Comparison of ENCODE assay signal across 8 mouse cellular contexts in genomic region chr13:92750976-92751518, GRCm38 (mm10). TPM values are rescaled to one million over a fixed set of nuclear protein-coding genes. Genes with fewer than 3 reads are reported as not detected.
DNase-seq lines count a peak whose midpoint lies in the region; ATAC-seq and TF ChIP-seq lines count a peak whose summit lies in the region.

No protein-coding gene starts in this region.

- WGBS in heart, postnatal 0 days = 12% methylated on average over 7 of the region's 7 CpGs
- 20% methylated on average over 7 of the region's 7 CpGs for WGBS in liver, embryonic 15.5 days (ENCODE audit: insufficient replicate concordance)
- WGBS in neural tube, embryonic 12.5 days = 23% methylated on average over 7 of the region's 7 CpGs

- no peaks in the 10 kb centered on the region for H3K4me1 ChIP-seq in heart, postnatal 0 days (ENCODE audit: control insufficient read depth, insufficient read depth)
- H3K4me1 ChIP-seq in liver, embryonic 15.5 days (replicated peaks) = peaks cover 6% of the 10 kb centered on the region; the same call in 1 of the 2 replicates
- no peaks in the 10 kb centered on the region for H3K4me1 ChIP-seq in neural tube, embryonic 12.5 days

- no peaks in the 10 kb centered on the region for H3K36me3 ChIP-seq in heart, postnatal 0 days (replicated peaks; ENCODE audit: control insufficient read depth, insufficient read depth, low read length)
- no peaks in the 10 kb centered on the region for H3K36me3 ChIP-seq in liver, embryonic 15.5 days (replicated peaks)
- H3K36me3 ChIP-seq in neural tube, embryonic 12.5 days = no peaks in the 10 kb centered on the region

- H3K27me3 ChIP-seq in heart, postnatal 0 days (ENCODE audit: control insufficient read depth, insufficient read depth, low read length) = no peaks in the 10 kb centered on the region
- peaks cover 32% of the 10 kb centered on the region for H3K27me3 ChIP-seq in liver, embryonic 15.5 days
- no peaks in the 10 kb centered on the region for H3K27me3 ChIP-seq in neural tube, embryonic 12.5 days (replicated peaks)

- peak overlapping the region; percentile 70 for H3K27ac ChIP-seq in heart, postnatal 0 days (ENCODE audit: low read depth)
- H3K27ac ChIP-seq in liver, embryonic 15.5 days (replicated peaks) = no peak overlapping the region
- H3K27ac ChIP-seq in neural tube, embryonic 12.5 days = no peak overlapping the region

- peak; percentile 50; the same call in 1 of the 2 replicates for ATAC-seq in heart, postnatal 0 days (ENCODE audit: insufficient read depth, low read depth)
- ATAC-seq in liver, embryonic 15.5 days (ENCODE audit: insufficient read depth) = 0 out of 2 replicates have a peak, but pooled peaks have one; percentile 28
- peak; percentile 73 for ATAC-seq in neural tube, embryonic 12.5 days (ENCODE audit: low FRiP score, low read depth)

- H3K9me3 ChIP-seq in heart, postnatal 0 days (replicated peaks; ENCODE audit: control insufficient read depth, low read length) = no peaks in the 10 kb centered on the region
- no peaks in the 10 kb centered on the region for H3K9me3 ChIP-seq in liver, embryonic 15.5 days (replicated peaks)
- no peaks in the 10 kb centered on the region for H3K9me3 ChIP-seq in neural tube, embryonic 12.5 days

- H3K9ac ChIP-seq in heart, postnatal 0 days (replicated peaks; ENCODE audit: low read depth, low read length) = no peak overlapping the region
- H3K9ac ChIP-seq in liver, embryonic 15.5 days = no peak overlapping the region
- H3K9ac ChIP-seq in neural tube, embryonic 12.5 days = no peak overlapping the region

- no peak overlapping the region for H3K4me3 ChIP-seq in heart, postnatal 0 days (ENCODE audit: low read depth, low read length)
- H3K4me3 ChIP-seq in liver, embryonic 15.5 days (replicated peaks) = no peak overlapping the region
- no peak overlapping the region for H3K4me3 ChIP-seq in neural tube, embryonic 12.5 days

- peak; percentile 93 for TF ChIP-seq CTCF in heart, postnatal 0 days (IDR thresholded peaks at IDR 0.05; ENCODE audit: low read depth)

- peak; percentile 82 for DNase-seq in MEL-GATA-1-ER (ENCODE audit: extremely low read depth, low read depth)
- DNase-seq in c-Kit-positive CD71-negative TER-119-negative erythroid progenitor cells, embryonic 14.5 days (ENCODE audit: low read depth) = peak; percentile 77
- peak; percentile 43 for DNase-seq in fibroblast of lung, adult 2 months (ENCODE audit: low read depth)
- peak; percentile 87 for DNase-seq in heart, postnatal 0 days (ENCODE audit: low spot score)
- DNase-seq in kidney, postnatal 36 days = peak; percentile 58 to 84
- DNase-seq in thymus, postnatal 10 days (ENCODE audit: low spot score in 2 of 2) = peak; percentile 46 to 76

- TF ChIP-seq EP300 in heart, postnatal 0 days (IDR thresholded peaks at IDR 0.05; ENCODE audit: low read depth) = no peak

- H3K4me2 ChIP-seq in heart, postnatal 0 days (ENCODE audit: low read depth, low read length) = peak overlapping the region; percentile 46
- peak overlapping the region; percentile 40 for H3K4me2 ChIP-seq in liver, embryonic 15.5 days
- 0 out of 2 replicates have a peak overlapping the region, but pooled peaks have one; percentile 20 for H3K4me2 ChIP-seq in neural tube, embryonic 12.5 days (replicated peaks)

RNA-seq across cellular contexts. Expression of gene Thbs4, which starts 43.6 kb away (rescaled TPM):
- 15.3 and 26.6 TPM in 2 replicates for total RNA-seq in heart, postnatal 0 days (2014; rRNA removed; ENCODE audit: low replicate concordance)
- polyA plus RNA-seq in heart, postnatal 0 days (2015; fragmentation: Nextera tagmentation; extraction: Ambion mirVana) = 11.7 and 13.4 TPM in 2 replicates
- 0.30 and 0.45 TPM in 2 replicates for polyA plus RNA-seq in liver, embryonic 15.5 days (2015; fragmentation: Nextera tagmentation; extraction: Ambion mirVana)
- polyA plus RNA-seq in neural tube, embryonic 12.5 days (2016; fragmentation: Nextera tagmentation; extraction: Ambion mirVana) = 1.6 and 2.8 TPM in 2 replicates
